Mouse (Mus musculus) yolk sac, embryonic 10.5 days (tissue): ENCODE measurements around the gene Chmp5.
A peak's percentile ranks its signal among the peaks of the same experiment; 100 is the strongest.

Experiments used
- DNase-seq: peaks from one replicate; pipeline ENCODE4 v3.0.0-alpha.2; 2017; ENCODE audit warnings: low spot score

The Chmp5 gene

DNA sequence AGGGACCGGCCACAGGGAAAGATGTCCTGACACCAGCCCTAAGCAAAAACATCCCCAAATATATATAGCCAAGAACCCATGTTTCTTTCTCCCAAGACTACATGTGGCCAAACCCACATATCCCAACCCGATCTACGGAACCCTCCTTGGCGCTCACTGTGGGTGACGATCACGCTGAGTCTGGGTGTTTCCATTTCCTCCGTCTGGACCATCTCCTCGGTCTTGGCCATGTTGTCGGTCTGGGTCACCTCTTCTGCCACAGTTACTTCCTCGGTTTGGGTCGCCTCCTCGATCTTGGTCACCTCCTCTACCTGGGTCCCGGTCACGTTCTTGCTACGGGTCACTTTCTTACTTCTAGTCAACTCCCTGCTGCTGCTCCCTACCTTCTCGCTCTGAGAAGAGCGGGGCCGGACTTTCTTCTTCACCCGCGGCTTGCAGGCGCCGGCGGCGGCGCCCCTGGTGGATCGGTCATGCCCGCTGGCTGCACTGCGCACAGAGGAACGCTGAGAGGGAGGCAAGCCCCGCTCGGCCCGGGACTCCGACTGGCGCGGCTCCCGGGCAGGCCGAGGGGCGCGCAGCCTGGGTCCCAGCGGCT is 545 bp upstream of the Chmp5 start:
- no peak for DNase-seq

DNA sequence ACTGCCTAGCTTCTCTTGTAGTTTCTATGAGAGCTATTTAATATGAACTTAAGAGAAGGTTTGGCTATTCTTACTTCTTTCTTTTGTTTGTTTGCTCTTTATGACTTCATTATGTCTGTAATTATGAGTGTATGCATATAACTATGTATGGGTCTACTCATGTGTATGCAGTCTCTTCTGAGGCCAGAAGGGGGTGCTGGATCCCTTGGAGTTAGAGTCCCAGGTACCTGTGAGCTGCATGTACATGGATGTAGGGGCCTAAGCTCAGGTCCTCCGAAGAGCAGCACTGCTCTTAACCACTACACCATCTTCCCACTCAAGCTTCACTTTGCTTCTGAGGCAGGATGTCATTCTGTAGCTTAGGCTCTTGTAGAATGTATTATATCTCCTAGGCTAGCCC is 5.3 kb downstream of the Chmp5 start:
- no peak for DNase-seq

GRCm38 (mm10) chr4:40955942-40956341 is 7.7 kb downstream of the Chmp5 start:
- DNase-seq = no peak

DNA sequence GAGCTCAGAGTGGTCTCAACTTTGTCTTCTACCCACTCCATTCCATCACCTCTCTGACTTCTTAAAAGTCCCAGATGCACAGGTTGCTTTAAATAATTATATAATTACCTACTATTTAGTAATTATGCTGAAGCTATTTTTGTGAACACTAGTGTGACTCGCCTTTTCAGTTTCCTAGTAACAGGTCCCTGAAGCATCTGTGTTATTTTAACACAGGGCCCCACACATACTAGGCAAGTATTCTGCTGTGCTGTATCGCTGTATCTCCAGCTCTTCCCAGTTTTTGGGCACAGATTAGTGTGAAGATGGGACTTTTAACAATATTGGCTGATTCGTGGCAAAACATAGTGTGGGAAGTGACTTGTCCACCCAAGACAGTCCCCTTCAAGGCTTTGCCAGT is 15.3 kb downstream of the Chmp5 start:
- DNase-seq = no peak

DNA sequence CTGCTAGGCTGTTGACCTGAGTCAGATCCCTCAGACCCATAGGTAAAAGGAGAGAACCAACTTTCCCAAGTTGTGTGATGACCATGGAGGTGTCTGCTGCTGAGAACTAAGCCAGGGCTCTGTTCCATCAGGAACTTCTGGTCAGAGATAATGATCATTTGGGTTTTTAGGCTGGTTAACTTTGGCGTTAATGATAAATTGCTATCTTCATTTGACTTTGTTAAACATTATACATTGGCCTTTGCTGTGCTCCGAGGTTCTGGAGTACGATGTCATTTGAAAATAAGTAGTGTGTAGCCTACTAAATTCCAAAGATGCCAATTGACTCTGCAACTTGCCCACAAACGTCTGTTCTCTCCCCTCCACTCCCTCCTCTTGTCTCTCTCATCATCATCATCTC is 21.0 kb downstream of the Chmp5 start:
- no peak for DNase-seq

- DNase-seq = peak; percentile 62
Observed at GRCm38 (mm10) chr4:40969781-40970591, 21.8 kb downstream of the Chmp5 start.

GRCm38 (mm10) chr4:40970592-40970841 is 22.3 kb downstream of the Chmp5 start:
- no peak for DNase-seq

DNA sequence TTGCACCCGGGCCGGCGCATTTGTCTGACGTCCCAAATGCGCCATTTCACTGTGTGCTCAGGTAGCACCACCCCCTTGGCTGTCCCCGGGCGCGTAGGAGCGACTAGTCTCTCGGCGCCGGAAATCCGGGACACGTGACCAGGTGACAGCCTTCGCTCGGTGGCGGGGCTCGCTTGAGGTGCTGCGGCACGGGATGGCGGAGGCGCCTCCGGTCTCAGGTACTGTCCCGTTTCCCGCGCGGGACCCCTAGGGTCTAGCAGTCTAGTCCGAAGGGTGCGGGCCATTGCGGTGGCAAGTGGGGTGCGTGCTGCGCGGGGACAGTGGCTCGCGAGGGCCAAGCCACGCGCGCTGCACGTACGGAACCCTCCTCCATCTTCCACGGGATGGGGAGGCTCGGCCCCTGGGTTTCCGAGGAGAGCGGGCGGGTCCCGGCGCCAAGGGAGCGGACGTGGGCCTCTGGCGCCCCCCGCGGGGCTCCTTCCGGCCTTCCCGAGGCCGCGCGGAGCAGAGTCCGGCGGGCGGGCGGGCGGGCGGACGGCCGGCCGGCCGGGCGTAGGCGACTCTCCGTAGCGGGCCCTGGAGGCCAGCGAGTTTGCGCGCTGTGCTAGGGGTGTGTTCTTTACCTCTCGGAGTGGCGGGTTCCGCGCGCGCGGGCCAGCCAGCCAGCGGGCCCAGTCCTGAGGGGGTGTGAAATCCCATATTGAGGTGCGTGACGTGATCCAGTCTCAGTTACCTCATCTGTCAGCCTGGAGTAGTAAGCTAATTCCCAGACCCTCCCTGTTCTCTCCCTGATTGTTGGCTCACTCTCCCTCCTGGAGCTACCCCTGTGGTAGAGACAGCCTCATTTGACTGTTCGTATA is 22.9 kb downstream of the Chmp5 start, which contains the start of gene Nfx1:
Nfx1 (plus strand) TSS at position 65 of the 860 bp plus-strand sequence.
- peak; percentile 95 for DNase-seq

- DNase-seq = peak; percentile 52
Observed at GRCm38 (mm10) chr4:40971744-40972143, 23.5 kb downstream of the Chmp5 start.

DNA sequence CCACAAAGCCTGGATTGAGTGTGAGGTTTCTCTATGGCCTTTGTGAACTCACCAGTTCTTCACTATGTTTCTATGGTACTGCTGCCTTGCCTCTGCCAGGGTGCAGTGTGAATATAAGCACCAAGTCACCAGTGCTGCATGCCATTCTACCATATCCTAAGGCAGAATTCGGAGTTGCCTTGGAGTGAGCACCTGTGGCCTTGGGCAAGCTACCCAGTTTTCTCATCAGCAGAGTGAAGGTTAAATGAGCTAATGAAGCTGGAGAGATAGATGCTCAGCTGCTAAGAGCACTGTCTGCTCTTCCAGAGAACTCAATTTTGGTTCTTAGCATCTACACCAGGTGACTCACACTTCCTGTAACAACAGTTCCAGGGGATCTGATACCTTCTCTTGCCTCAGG is 25.8 kb downstream of the Chmp5 start:
- no peak for DNase-seq

- no peak for DNase-seq
Observed at GRCm38 (mm10) chr4:40975678-40976077, 27.5 kb downstream of the Chmp5 start.

DNA sequence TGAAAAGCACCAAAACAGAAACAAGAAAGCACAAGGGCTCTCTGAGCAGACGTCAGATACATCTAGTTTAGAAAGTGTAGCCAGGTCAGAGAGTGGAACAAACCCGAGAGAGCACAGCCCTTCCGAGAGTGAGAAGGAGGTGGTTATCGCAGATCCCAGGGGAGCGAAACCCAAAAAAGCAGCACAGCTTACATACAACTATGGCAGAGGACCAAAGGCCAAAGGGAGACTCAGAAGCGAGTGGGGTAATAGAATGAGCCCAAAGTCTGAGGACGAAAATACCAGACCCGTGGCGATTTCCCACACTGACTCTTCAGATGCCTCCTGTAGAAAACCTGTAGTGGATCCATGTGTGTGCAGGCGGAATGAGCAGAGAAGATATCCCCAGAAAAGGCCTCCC is 28.4 kb downstream of the Chmp5 start:
- no peak for DNase-seq

GRCm38 (mm10) chr4:40979430-40979829 is 31.2 kb downstream of the Chmp5 start:
- DNase-seq = no peak

DNA sequence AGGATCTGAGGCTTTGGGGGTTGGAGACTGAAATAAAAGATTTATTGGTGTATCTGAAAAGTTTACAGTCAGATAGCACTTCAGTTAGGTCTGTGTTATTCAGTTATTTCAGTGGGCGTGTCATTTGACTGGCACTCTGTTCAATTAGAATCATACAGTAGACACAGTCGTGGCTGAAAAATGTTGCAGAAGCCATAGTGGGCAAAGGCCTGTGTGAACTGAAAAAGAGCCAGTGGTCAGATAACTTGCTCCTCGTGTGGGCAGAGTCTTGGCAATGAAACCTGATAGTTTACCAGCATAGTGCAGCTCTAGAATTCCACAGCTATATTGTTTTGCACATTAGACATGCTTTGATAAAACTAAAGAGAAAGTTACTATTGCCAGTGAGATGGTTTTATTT is 34.3 kb downstream of the Chmp5 start:
- no peak for DNase-seq

DNA sequence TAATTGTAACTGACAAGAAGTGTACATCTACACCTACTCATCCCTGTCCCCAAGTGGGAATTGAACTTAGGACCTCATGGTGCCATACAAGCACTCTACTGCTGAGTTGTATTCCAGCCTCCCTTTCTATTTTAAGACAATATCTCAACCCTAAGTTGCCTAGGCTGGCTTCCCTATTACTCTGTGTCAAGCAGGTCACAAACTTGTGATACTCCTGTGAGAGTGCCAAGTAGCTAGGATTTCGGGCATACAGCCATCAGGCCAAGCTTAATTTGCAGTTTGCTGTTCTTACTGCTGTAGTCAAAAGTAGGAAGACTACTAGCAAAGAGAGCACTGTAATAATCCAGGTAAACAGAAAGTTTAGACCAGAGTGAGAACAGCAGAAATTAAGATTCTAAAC is 35.5 kb downstream of the Chmp5 start:
- DNase-seq = no peak

- DNase-seq = no peak
Observed at GRCm38 (mm10) chr4:40989633-40990032, 41.4 kb downstream of the Chmp5 start.

DNA sequence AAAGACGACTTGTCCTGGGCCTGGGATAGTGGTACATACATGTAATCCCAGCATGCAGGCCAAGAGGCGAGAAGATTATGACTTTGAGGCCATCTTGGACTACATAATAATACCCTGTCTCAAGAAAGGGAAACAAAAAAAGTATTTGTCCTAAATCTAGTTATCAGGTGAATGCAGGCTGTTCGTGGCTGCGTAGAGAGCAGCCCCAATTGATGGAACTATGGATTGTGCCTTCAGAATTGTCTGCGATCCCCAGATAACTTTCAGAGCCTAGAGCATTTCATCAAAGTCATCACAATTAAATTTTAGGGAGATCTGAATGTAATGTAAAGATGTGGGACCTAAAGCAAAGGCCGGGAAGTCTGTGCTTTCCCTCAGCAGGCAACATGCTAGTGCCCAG is 48.1 kb downstream of the Chmp5 start:
- no peak for DNase-seq

- no peak for DNase-seq
Observed at GRCm38 (mm10) chr4:40997916-40998315, 49.7 kb downstream of the Chmp5 start.

- no peak for DNase-seq
Observed at GRCm38 (mm10) chr4:41000271-41000670, 52.1 kb downstream of the Chmp5 start.

GRCm38 (mm10) chr4:41000842-41001639 is 52.8 kb downstream of the Chmp5 start:
- DNase-seq = no peak

GRCm38 (mm10) chr4:41013351-41013750 is 65.1 kb downstream of the Chmp5 start:
- DNase-seq = no peak
